Mouse (Mus musculus) forebrain, postnatal 0 days (tissue): ENCODE data around the gene Atf2. TPM values are rescaled to one million over a fixed set of nuclear protein-coding genes. Genes with fewer than 3 reads are reported as not detected.

Source experiments
- ATAC-seq: fragments of 200-750 bp; cut with Nextera tagmentation; 2 replicates; pipeline ENCODE4 v1.8.0; 2017; ENCODE audit warnings: mild to moderate bottlenecking, moderate library complexity
- DNase-seq: peaks from one replicate; pipeline ENCODE4 v3.0.0-alpha.2; 2015
- H3K27ac ChIP-seq: fragments of 300-500 bp; sonication (generic); 2 replicates; pipeline ENCODE4 v1.5.1; 2014; ENCODE audit warnings: low read depth, mild to moderate bottlenecking, antibody characterized with exemption, low read length, moderate library complexity, mixed read lengths
- H3K27me3 ChIP-seq: fragments of 300-500 bp; sonication (generic); 2 replicates; pipeline ENCODE4 v1.6.1; 2014; ENCODE audit warnings: mild to moderate bottlenecking, low read length, mixed read lengths; ENCODE audit not compliant: insufficient read depth
- H3K36me3 ChIP-seq: fragments of 300-500 bp; sonication (generic); 2 replicates; pipeline ENCODE4 v1.6.1; 2014; ENCODE audit warnings: mild to moderate bottlenecking, moderate library complexity; ENCODE audit not compliant: insufficient read depth
- H3K4me1 ChIP-seq: fragments of 300-500 bp; sonication (generic); 2 replicates; pipeline ENCODE4 v1.6.1; 2014; ENCODE audit warnings: antibody characterized with exemption; ENCODE audit not compliant: insufficient read depth
- H3K4me2 ChIP-seq: fragments of 300-500 bp; sonication (generic); 2 replicates; pipeline ENCODE4 v1.6.1; 2014; ENCODE audit warnings: low read depth, mild to moderate bottlenecking, moderate library complexity
- H3K4me3 ChIP-seq: fragments of 300-500 bp; sonication (generic); 2 replicates; pipeline ENCODE4 v1.5.1; 2014; ENCODE audit warnings: low read depth, low read length, mixed read lengths
- H3K9ac ChIP-seq: fragments of 300-500 bp; sonication (generic); 2 replicates; pipeline ENCODE4 v1.6.1; 2014; ENCODE audit warnings: mild to moderate bottlenecking
- H3K9me3 ChIP-seq: fragments of 300-500 bp; sonication (generic); 2 replicates; pipeline ENCODE4 v1.6.1; 2016; ENCODE audit warnings: low read length
- CTCF ChIP-seq: sonication (generic); IDR thresholded peaks from 2 replicates; pipeline ENCODE4 v1.5.1; 2016; ENCODE audit warnings: antibody characterized with exemption, control low read depth, low read depth
- WGBS: fragments of 180-500 bp; shearing (Covaris S2); extraction: QIAGEN DNeasy Blood & Tissue Kit; methylation state at CpG from one replicate; pipeline ENCODE4 v1.1.7; 2014; 5-methylcytosine and 5-hydroxymethylcytosine counted together
- polyA plus RNA-seq: library from polyadenylated mRNA; unstranded; fragments of >200 nt; fragmentation: Nextera tagmentation; extraction: Ambion mirVana; gene quantifications from 2 replicates; pipeline ENCODE4 v1.2.1, GENCODE M21; 2015
- total RNA-seq: library from RNA; depleted of rRNA; stranded (reverse); fragments of >200 nt; gene quantifications from 2 replicates; pipeline ENCODE4 v1.2.3, GENCODE M21; 2014; rRNA removed

The Atf2 gene
- total and polyA plus RNA-seq, 2 experiments from 2014 or later = 88.2 to 109 TPM

DNA sequence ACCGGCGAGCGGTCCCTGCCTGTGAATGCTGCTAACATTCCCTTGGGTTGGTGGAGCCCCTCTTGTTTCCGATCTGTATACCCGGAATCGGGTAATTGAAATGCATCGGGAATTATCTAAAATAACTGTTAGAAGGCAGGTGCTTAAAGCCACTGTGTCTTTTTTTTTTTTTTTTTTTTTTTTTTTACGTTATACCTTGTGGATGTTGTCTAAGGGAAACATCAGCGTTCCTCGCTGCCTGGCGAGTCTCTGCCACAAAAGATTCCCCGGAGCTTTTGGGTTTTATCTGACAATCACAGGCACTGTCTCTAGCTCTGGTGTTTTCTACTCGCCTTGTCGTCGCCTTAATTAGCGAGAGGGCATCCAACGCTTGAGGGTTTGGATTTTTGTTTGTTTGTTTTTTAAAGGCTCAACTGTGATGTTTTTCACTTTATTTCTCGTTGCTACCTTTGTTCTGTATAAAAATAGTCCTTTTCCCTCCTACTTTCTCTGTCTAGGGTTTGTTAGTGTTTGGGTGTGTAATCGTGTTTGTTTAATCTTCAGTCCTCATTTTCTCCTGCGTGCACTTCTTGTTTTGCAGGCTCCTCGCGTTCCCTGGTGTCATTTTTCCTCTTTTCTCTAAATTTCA lies 116.6 kb downstream of the Atf2 start:
- DNase-seq = no peak
- H3K4me3 ChIP-seq = peak overlapping the region; percentile 97
- no peaks in the 10 kb centered on the region for H3K36me3 ChIP-seq
- peak overlapping the region; percentile 94 for H3K27ac ChIP-seq
- no peak for ATAC-seq
- peak overlapping the region; percentile 69 for H3K9ac ChIP-seq
- no peak for TF ChIP-seq CTCF
- no peaks in the 10 kb centered on the region for H3K27me3 ChIP-seq
- H3K9me3 ChIP-seq = no peaks in the 10 kb centered on the region
- WGBS = under 1% methylated on average over 22 of the region's 22 CpGs
- peak overlapping the region; percentile 61 for H3K4me2 ChIP-seq
- H3K4me1 ChIP-seq = peaks cover 29% of the 10 kb centered on the region

DNA sequence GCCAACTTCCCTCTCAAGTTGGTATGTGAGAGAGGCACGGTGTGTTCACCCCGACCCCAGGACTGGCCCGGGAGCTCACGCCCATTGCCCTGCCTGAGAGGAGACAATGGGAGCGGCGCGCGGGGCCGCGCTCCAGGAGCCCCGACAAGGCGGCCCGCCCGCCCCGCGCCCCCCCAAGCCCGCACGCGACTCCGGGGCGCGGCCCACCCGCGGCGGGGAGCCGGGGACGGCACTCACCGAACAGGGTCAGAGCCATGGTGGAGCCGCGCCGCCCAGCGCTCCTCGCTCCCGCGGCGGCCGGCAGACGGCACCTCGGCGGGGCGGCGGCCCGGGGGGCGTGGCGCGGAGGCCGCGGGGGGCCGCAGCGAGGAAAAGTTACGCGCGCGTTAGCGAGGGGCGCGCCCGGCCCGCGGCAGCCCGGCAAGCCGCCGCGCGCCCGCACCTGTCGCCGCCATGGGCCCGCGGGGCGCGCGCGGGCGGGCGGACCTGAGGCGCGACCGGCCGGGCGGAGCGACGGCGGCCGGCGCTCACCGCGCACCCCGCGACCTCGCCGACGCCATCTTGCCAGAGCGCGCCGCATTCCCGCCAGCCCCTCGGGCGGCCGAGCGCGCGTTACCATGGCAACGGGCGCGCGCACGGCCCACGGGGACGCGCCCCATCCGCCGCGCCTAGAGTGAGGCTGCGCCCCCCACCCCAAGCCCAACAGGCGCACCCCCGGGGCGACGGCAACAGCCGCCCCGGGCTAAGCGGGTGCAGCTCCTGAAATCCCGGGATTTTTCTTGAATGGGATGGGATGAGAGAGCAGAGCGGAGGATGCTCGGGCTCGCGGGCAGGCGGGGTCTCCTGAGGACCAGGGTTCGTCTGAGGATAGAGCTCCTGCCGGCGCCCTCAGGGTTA lies 117.4 kb downstream of the Atf2 start, which contains the start of gene Chn1:
Gene Chn1 (minus strand): TSS at position 561 of the 897 bp plus-strand sequence.
- peak within 1 kb of the TSS; percentile 97 for H3K4me3 ChIP-seq
- H3K4me2 ChIP-seq = peak within 1 kb of the TSS; percentile 61
- H3K36me3 ChIP-seq = no peaks in the 10 kb centered on the region
- no peaks in the 10 kb centered on the region for H3K27me3 ChIP-seq
- DNase-seq = peak; percentile 95
- peak within 1 kb of the TSS; percentile 69 for H3K9ac ChIP-seq
- no peaks in the 10 kb centered on the region for H3K9me3 ChIP-seq
- TF ChIP-seq CTCF = no peak
- H3K4me1 ChIP-seq = peaks cover 26% of the 10 kb centered on the region
- WGBS = 1% methylated on average over 120 of the region's 131 CpGs
- peak within 1 kb of the TSS; percentile 94 for H3K27ac ChIP-seq
- peak; percentile 95 for ATAC-seq

DNA sequence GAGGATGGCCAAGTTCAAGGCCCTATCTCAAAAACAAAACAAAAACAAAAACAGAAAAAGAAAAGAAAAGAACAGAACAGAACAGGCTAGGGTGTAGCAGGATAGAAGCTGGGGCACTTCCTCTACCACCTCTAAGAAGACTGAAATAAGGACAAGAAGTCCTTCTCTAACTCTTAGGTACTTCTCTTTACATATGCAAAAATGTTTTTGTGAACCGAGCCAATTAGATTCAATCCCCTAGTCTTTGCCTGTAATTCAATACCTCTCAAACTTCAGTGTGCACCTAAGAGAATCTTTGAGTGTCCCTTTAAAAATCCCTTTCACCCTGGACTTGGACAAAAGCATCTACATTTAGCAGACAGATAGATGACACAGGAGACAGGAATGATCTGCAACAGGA lies 119.5 kb downstream of the Atf2 start:
- no peaks in the 10 kb centered on the region for H3K27me3 ChIP-seq
- H3K4me2 ChIP-seq = peak overlapping the region; percentile 61
- H3K36me3 ChIP-seq = no peaks in the 10 kb centered on the region
- TF ChIP-seq CTCF = no peak
- peaks cover 15% of the 10 kb centered on the region for H3K4me1 ChIP-seq
- no peak overlapping the region for H3K27ac ChIP-seq
- WGBS = 9% methylated on average over 1 of the region's 1 CpGs
- DNase-seq (no peak), ATAC-seq (no peak)
- H3K9ac ChIP-seq = peak overlapping the region; percentile 18; the same call in 1 of the 2 replicates
- 0 out of 2 replicates have a peak overlapping the region, but pooled peaks have one; percentile 97 for H3K4me3 ChIP-seq
- no peaks in the 10 kb centered on the region for H3K9me3 ChIP-seq

- H3K4me3 ChIP-seq = no peak overlapping the region
- WGBS = 80% methylated on average over 4 of the region's 4 CpGs
- ATAC-seq (no peak), DNase-seq (no peak)
- no peak overlapping the region for H3K27ac ChIP-seq
- H3K9me3 ChIP-seq = no peaks in the 10 kb centered on the region
- H3K36me3 ChIP-seq = no peaks in the 10 kb centered on the region
- TF ChIP-seq CTCF = no peak
- H3K9ac ChIP-seq = no peak overlapping the region
- H3K4me2 ChIP-seq = no peak overlapping the region
- H3K4me1 ChIP-seq = peaks cover 6% of the 10 kb centered on the region
- no peaks in the 10 kb centered on the region for H3K27me3 ChIP-seq
Observed at GRCm38 (mm10) chr2:73768669-73769068, 123.8 kb downstream of the Atf2 start.

Other genes starting within 250 kb of the Atf2 start
- gene Chn1, start 117.3 kb downstream of the Atf2 start, total RNA-seq = 136 and 157 TPM in 2 replicates
- 85.5 and 102 TPM in 2 replicates for gene Chn1, start 117.3 kb downstream of the Atf2 start, polyA plus RNA-seq
- gene Atp5g3, start 18.7 kb upstream of the Atf2 start, total RNA-seq = 301 and 309 TPM in 2 replicates
- gene Atp5g3, start 18.7 kb upstream of the Atf2 start, polyA plus RNA-seq = 1,154 and 1,215 TPM in 2 replicates